14 mouse cellular contexts compared by ENCODE assay signal in the genomic region with DNA sequence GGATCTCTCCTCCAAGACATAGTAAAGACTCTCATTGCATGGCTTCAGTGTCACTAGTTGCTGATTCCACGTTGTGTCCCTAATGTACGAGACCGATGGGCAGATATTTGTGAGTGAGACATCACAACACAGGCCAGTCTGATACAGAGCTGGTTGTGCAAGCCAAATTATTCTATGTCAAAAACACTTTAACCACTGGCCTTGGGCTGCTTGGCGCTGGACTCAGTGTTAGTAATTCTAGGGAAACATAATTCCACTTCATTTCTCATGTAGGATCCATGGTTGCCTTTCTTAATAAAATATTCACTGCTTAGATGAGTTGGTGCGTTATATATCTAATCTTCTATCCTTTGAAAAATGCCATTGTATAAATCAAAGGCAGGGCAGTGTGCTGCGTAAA.
"Had no signal": no experiment of that assay in that cellular context is flagged by ENCODE, and none has a peak within 500 bp of the region (broad histone marks: within the 10 kb centered on the region; RNA-seq: fewer than 3 reads in every experiment).

No protein-coding gene starts in this region.

- DNase-seq: gastrocnemius, adult 2 months; gastrocnemius, postnatal 10 days; gastrocnemius, postnatal 25 days; heart, adult 2 months; heart, postnatal 10 days; heart, postnatal 4 days; kidney, adult 18-20 months; kidney, adult 8-10 months; kidney, postnatal 10 days; kidney, postnatal 25 days; kidney, postnatal 4 days; liver; liver, embryonic 13.5 days; liver, postnatal 0 days had no signal
